Mouse (Mus musculus) G1E (cell line): ENCODE results near the gene Hspa1b. TPM values are rescaled to one million over a fixed set of nuclear protein-coding genes. Genes with fewer than 3 reads are reported as not detected.
A peak's percentile ranks its signal among the peaks of the same experiment; 100 is the strongest.
"Not testable (repeated sequence)": the region's sequence is repeated elsewhere in the genome, so short reads cannot be mapped to it uniquely, and the experiment has no call there.

ENCODE experiments used
- ATAC-seq: 2 replicates; pipeline ENCODE4 v1.8.0; 2016; ENCODE audit warnings: mild to moderate bottlenecking; ENCODE audit not compliant: insufficient number of reproducible peaks, poor library complexity, low FRiP score, severe bottlenecking; ENCODE audit errors: extremely low read depth
- DNase-seq: peaks from one replicate; pipeline ENCODE4 v3.0.0; 2012; ENCODE audit warnings: low spot score
- H3K27me3 ChIP-seq: 2 replicates; pipeline ENCODE4 v1.6.1; 2012; ENCODE audit warnings: mild to moderate bottlenecking, low read length, inconsistent platforms; ENCODE audit not compliant: insufficient read depth
- H3K36me3 ChIP-seq: replicated peaks from 2 replicates; pipeline ENCODE3; 2012; ENCODE audit warnings: mild to moderate bottlenecking, inconsistent platforms
- H3K4me1 ChIP-seq: 2 replicates; pipeline ENCODE4 v1.6.1; 2012; ENCODE audit warnings: low read depth, low read length, inconsistent platforms, mixed read lengths; ENCODE audit not compliant: insufficient read depth
- H3K4me3 ChIP-seq: 2 replicates; pipeline ENCODE4 v1.5.1; 2012; ENCODE audit warnings: low read depth, mild to moderate bottlenecking, inconsistent platforms, low read length, moderate library complexity, mixed read lengths
- H3K9me3 ChIP-seq: replicated peaks from 2 replicates; pipeline ENCODE4 v1.6.1; 2012; ENCODE audit warnings: inconsistent platforms
- CTCF ChIP-seq: IDR thresholded peaks from 2 replicates; pipeline ENCODE4 v1.5.1; 2012; ENCODE audit warnings: low read depth, low read length, inconsistent platforms, mixed read lengths
- GATA1 ChIP-seq: IDR thresholded peaks from 2 replicates; pipeline ENCODE4 v1.6.1; 2012; ENCODE audit warnings: borderline replicate concordance, low read length, inconsistent platforms, mixed read lengths
- GATA2 ChIP-seq: IDR thresholded peaks from 2 replicates; pipeline ENCODE4 v1.6.1; 2012; ENCODE audit warnings: low read depth, low read length, inconsistent platforms, borderline replicate concordance
- POLR2AphosphoS5 ChIP-seq: IDR thresholded peaks from 2 replicates; pipeline ENCODE4 v1.6.1; 2012; ENCODE audit warnings: low read depth, low read length, inconsistent platforms; ENCODE audit not compliant: insufficient replicate concordance
- TAL1 ChIP-seq: conservative IDR thresholded peaks from 2 replicates; pipeline ENCODE4 v1.6.1; 2012; ENCODE audit warnings: low read depth, low read length, inconsistent platforms, mixed read lengths
- polyA plus RNA-seq: library from polyadenylated mRNA; stranded (reverse); fragments of >175 nt; gene quantifications from 2 replicates; pipeline ENCODE4 v1.2.3, GENCODE M21; 2012
- total RNA-seq, 2 experiments: library from RNA; stranded (forward) in 1 of 2; stranded (reverse) in 1 of 2; fragments of 200-1000 nt in 1 of 2; fragments of >200 nt in 1 of 2; fragmentation: Nextera tagmentation in 1 of 2; gene quantifications; 2 replicates each; pipeline ENCODE4 v1.2.3; 2014 to 2017

Gene Hspa1b
- total and polyA plus RNA-seq, 3 experiments = 0.11 to 0.93 TPM; not detected in 1

DNA sequence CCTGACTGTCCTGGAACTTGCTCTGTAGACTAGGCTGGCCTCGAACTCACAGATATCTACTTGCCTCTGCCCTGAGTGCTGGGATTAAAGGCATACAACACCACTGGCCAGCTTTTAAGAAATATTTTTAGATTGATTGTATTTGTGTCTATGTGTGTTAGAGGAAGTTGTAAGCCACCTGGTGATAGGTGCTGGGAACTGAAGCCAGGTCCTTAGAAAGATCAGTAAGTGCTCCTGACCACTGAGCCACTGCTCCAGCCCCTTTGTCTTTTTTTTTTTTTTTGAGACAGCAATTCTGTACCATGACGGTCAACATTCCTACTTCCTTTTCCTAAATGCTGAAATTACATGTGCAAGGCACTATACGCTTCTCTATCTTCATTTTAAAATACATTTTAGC is 5.8 kb downstream of the Hspa1b start:
- peaks cover 34% of the 10 kb centered on the region for H3K36me3 ChIP-seq
- no peak for DNase-seq
- peaks cover 6% of the 10 kb centered on the region for H3K9me3 ChIP-seq
- TF ChIP-seq TAL1 (no peak), GATA2 (no peak), GATA1 (no peak), CTCF (no peak), POLR2AphosphoS5 (no peak)
- no peak for ATAC-seq
- peak overlapping the region; percentile 96; the same call in 1 of the 2 replicates for H3K4me3 ChIP-seq
- peaks cover 25% of the 10 kb centered on the region for H3K4me1 ChIP-seq
- H3K27me3 ChIP-seq = no peaks in the 10 kb centered on the region

DNA sequence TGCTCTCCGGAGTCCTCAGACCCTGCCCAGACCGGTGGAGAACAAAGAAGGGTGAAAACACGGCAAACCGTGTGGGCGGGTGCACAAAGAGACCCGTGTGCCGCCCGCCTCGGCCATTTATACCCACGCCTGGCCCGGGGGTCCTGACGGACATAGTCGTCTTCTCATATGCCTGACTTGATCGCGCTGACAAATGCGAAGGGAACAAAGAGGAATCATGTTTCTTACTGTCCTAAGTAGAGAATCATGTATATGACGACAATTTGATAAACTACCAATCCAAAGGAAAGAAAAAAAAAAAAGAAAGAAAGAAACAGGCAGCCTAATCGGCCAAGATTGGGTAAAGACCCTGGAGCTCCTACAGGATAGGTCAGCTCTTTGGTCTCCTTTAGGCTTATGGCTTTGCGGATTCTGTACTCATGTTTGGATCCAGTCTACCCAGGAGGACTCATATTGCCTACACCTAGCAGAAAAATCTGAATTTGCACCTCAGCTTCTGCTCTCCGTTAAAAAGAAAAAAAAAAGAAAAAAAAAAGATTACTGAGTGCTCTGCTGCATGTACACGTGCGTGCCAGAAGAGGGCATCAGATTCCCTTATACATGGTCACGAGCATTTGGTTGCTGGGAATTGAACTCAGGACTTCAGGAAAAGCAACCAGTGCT is 6.5 kb downstream of the Hspa1b start:
- DNase-seq = peak; percentile 90
- H3K4me3 ChIP-seq = peak overlapping the region; percentile 96
- peaks cover 3% of the 10 kb centered on the region for H3K9me3 ChIP-seq
- peaks cover 25% of the 10 kb centered on the region for H3K4me1 ChIP-seq
- H3K36me3 ChIP-seq = peaks cover 35% of the 10 kb centered on the region
- H3K27me3 ChIP-seq = no peaks in the 10 kb centered on the region
- TF ChIP-seq CTCF (peak; percentile 57), POLR2AphosphoS5 (peak; percentile 96), GATA2 (no peak)
- ATAC-seq = peak; percentile 48

DNA sequence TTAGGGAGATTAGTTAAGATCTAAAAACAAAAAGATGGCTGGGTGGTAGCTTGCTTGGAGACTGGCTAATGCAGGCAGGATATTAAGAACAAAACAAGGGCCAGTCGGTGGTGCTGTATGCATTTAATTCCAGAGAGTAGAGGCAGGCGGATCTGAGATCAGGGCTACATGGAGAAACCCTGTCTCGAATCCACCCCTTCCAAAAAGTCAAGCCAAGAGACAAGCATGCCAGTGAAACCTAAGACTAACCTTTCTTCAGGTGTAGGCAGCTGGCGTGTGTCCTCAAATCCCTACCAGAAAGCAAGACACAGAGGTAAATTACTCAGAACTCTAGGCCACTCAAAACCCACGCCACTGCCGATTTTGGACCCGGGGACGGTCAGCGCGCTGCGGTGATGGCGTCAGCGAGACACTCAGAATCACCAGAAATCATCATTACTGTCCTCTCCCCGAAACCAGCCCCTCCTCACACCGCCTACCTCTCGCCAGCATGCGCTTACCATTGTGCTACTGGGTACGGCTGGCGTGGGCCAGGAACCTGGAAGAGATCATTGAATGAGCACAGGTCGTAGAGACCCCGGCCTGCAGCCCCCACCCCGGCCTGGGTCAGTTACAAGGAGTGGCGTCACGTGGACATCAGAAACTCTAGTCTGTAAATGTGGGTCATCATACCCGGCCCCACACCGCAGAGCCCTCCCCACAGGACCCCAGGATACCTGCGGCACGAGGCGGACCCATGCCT is 7.2 kb downstream of the Hspa1b start:
- H3K4me3 ChIP-seq = peak overlapping the region; percentile 96
- DNase-seq (no peak), ATAC-seq (no peak)
- H3K9me3 ChIP-seq = no peaks in the 10 kb centered on the region
- no peaks in the 10 kb centered on the region for H3K27me3 ChIP-seq
- no peak for TF ChIP-seq POLR2AphosphoS5
- no peak for TF ChIP-seq GATA1
- no peak for TF ChIP-seq GATA2
- TF ChIP-seq CTCF = no peak
- no peak for TF ChIP-seq TAL1
- H3K36me3 ChIP-seq = peaks cover 35% of the 10 kb centered on the region
- H3K4me1 ChIP-seq = peaks cover 25% of the 10 kb centered on the region

DNA sequence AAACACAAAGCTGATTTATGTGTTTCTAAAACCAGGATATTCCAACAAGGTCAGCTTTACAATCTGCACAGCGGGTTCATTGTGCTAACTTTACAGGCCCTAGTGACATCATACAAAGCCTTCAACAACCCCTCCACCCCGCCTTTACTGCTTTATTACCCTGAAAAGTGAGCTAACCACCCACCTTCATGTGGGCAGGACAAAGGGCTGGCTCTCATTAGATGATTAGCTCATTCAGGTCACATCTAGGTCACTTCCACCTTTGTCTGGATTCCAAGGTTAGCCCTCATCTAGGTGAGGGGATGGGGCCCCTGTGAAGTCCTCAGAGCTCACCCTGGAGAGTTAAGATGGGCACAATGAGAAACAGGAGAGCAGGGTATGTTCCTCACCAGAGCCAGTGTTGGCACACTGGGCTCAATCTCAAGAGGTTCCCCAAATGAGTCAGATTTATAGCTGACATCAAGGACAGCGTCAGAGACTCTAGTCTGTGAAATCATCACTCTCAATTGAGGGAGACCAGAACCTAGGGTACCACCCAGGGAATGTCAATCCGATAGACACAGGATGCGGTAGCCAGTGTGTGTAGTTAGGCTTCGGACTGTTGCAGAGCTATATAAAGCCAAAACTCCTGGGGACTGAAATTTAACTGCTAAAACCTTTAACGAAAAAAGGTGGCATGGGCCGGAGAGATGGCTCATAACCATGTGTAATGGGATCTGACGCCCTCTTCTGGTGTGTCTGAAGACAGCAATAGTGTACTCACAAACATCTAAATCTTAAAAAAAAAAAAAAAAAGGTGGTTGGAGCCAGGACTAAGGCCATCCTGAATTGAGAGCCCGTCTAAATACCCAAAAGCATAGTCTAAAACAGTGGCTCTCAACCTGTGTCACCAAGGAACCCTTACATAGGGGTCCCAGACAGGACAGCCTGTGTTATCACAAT is 8.3 kb downstream of the Hspa1b start:
- ATAC-seq (no peak; the same call in 1 of the 2 replicates), DNase-seq (no peak)
- TF ChIP-seq GATA1 = no peak
- TF ChIP-seq POLR2AphosphoS5 = peak; percentile 68; the same call in 1 of the 2 replicates
- peaks cover 25% of the 10 kb centered on the region for H3K4me1 ChIP-seq
- peaks cover 35% of the 10 kb centered on the region for H3K36me3 ChIP-seq
- no peaks in the 10 kb centered on the region for H3K9me3 ChIP-seq
- H3K27me3 ChIP-seq = no peaks in the 10 kb centered on the region
- H3K4me3 ChIP-seq = peak overlapping the region; percentile 96

DNA sequence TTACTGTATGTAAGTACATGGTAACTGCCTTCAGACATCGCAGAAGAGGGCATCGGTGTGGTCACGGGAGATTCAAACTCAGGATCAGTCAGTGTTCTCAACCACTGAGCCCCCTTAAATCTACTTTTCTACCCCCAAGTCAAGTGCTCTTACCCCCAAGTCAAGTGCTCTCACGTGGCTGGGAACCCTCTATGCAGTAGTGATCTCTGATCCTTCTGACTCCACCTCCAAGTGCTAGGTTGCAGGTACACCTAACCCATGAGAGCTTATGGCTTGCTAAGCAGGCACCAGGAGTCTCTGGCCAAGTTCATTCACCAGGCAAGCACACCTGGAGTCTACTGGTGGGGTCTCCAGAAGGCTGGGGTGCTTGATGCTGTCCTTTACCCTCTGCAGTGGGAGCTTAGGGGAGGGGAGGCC is 9.5 kb downstream of the Hspa1b start:
- no peak for DNase-seq
- ATAC-seq = no peak
- H3K4me1 ChIP-seq = peaks cover 25% of the 10 kb centered on the region
- no peak for TF ChIP-seq TAL1
- no peak for TF ChIP-seq GATA2
- TF ChIP-seq GATA1 = no peak
- no peak for TF ChIP-seq POLR2AphosphoS5
- TF ChIP-seq CTCF = no peak
- peaks cover 37% of the 10 kb centered on the region for H3K36me3 ChIP-seq
- H3K4me3 ChIP-seq = peak overlapping the region; percentile 7; the same call in 1 of the 2 replicates
- H3K9me3 ChIP-seq = no peaks in the 10 kb centered on the region
- H3K27me3 ChIP-seq = no peaks in the 10 kb centered on the region; the same call in 1 of the 2 replicates

DNA sequence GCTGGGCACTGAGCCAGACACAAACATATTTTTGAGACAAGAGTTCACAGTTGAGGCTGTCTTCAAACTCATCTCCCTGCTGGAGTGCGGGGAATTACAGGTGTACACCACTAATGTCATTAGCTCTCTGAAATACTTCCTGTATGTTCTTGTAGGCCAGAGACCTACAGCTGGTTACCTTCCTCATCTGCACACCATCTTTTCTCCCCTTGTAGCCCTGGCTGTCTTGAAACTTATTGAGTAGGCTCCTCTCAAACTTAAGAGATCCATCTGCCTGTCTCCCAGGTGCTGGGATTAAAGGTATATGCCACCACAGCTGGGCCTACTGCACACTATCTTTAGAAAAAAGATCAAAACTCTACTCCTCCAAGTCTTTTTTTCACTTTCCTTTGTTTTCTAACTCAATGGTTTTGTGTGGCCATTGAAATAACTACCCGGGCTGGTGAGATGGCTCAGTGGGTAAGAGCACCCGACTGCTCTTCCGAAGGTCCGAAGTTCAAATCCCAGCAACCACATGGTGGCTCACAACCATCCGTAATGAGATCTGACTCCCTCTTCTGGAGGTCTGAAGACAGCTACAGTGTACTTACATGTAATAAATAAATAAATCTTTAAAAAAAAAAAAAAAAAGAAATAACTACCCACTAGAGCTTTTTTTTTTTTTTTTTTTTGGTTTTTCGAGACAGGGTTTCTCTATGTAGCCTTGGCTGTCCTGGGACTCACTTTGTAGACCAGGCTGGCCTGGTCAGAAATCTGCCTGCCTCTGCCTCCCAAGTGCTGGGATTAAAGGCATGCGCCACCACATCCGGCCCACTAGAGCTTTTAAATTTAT is 10.1 kb downstream of the Hspa1b start:
- peaks cover 37% of the 10 kb centered on the region for H3K36me3 ChIP-seq
- DNase-seq, H3K9me3 ChIP-seq, H3K27me3 ChIP-seq, ATAC-seq: not testable (repeated sequence)
- H3K4me1 ChIP-seq = peaks cover 25% of the 10 kb centered on the region
- H3K4me3 ChIP-seq = peak overlapping the region; percentile 7; the same call in 1 of the 2 replicates
